Mouse (Mus musculus): ENCODE results near the gene Rslcan18. TPM values are rescaled to one million over a fixed set of nuclear protein-coding genes. Genes with fewer than 3 reads are reported as not detected.

Gene Rslcan18
- polyA plus RNA-seq, 1 experiment from 2014 or later, result not detected

DNA sequence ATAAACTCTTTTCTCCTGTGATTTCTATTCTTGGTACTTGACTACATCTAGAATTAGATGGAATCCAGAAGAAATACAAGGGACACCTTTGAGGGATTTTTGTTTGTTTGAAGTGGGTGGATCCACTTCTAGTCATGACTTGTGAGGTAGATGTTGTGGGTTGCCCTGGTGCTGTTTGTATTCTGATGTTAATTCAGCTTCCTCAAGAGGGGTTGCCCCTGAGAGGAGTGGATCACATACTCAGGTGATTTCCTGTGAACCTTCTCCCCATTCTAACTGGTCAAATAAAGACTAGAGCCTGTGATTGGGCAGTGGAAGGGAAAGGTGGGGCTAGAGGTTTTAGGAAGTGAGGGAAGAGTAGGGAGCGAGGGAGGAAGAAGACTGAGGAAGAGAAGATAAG, 34.1 kb downstream of the Rslcan18 start:
- no peak overlapping the region for H3K9ac ChIP-seq (replicated peaks)
- H3K27me3 ChIP-seq, result no peaks in the 10 kb centered on the region
- H3K36me3 ChIP-seq, result peaks cover 18% of the 10 kb centered on the region
- H3K9me3 ChIP-seq, result peaks cover 13% of the 10 kb centered on the region
- H3K27ac ChIP-seq, result no peak overlapping the region
- peak overlapping the region; percentile 74 for H3K4me2 ChIP-seq (replicated peaks)
- 82% methylated on average over 1 of the region's 1 CpGs for WGBS
- ATAC-seq, result no peak
- H3K4me3 ChIP-seq (replicated peaks), result peak overlapping the region; percentile 68; the same call in 1 of the 2 replicates
- peaks cover 7% of the 10 kb centered on the region for H3K4me1 ChIP-seq (replicated peaks)

- peak overlapping the region; percentile 78 for H3K9ac ChIP-seq (replicated peaks)
- no peaks in the 10 kb centered on the region for H3K27me3 ChIP-seq
- peaks cover 19% of the 10 kb centered on the region for H3K9me3 ChIP-seq
- ATAC-seq, result peak; percentile 99
- peak overlapping the region; percentile 68 for H3K4me3 ChIP-seq (replicated peaks)
- WGBS, result 1% methylated on average over 24 of the region's 24 CpGs
- peaks cover 7% of the 10 kb centered on the region for H3K4me1 ChIP-seq (replicated peaks)
- peaks cover 22% of the 10 kb centered on the region for H3K36me3 ChIP-seq
- peak overlapping the region; percentile 74 for H3K4me2 ChIP-seq (replicated peaks)
- H3K27ac ChIP-seq, result peak overlapping the region; percentile 73
Measured at GRCm38 (mm10) chr13:67081142-67081713, 34.8 kb downstream of the Rslcan18 start.

GRCm38 (mm10) chr13:67077244-67077643, 38.8 kb downstream of the Rslcan18 start:
- Histone ChIP-seq H3K27me3 (no peaks in the 10 kb centered on the region), H3K36me3 (peaks cover 55% of the 10 kb centered on the region), H3K4me3 (replicated peaks) (no peak overlapping the region), H3K9me3 (peaks cover 40% of the 10 kb centered on the region), H3K27ac (no peak overlapping the region), H3K4me2 (replicated peaks) (no peak overlapping the region), H3K9ac (replicated peaks) (no peak overlapping the region), H3K4me1 (replicated peaks) (peaks cover 7% of the 10 kb centered on the region)
- no peak for ATAC-seq
- 98% methylated on average over 2 of the region's 2 CpGs for WGBS

DNA sequence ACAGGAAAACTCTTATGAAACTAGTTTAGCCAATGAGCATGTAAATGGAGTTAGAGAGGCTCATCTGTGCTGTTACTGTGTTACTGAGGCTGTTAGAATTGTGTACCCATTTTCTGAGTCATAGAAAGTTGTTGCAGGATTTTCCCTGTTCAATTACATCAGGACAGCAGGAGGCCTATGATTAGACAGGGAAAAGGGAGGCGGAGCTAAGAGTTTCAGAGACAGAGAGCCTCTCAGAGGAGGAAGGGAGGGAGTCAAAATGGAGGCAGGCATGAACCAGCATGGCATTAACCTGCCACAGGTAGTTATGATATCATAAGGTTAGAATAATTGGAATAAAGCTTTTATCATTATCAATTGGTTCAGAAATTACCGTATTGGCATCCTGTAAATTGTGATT, 43.3 kb downstream of the Rslcan18 start:
- peaks cover 54% of the 10 kb centered on the region for H3K9me3 ChIP-seq
- H3K9ac ChIP-seq (replicated peaks), result no peak overlapping the region
- H3K4me2 ChIP-seq (replicated peaks), result no peak overlapping the region
- 94% methylated on average over 2 of the region's 2 CpGs for WGBS
- no peak overlapping the region for H3K27ac ChIP-seq
- no peaks in the 10 kb centered on the region for H3K4me1 ChIP-seq (replicated peaks)
- ATAC-seq, result no peak
- no peaks in the 10 kb centered on the region for H3K27me3 ChIP-seq
- H3K36me3 ChIP-seq, result peaks cover 75% of the 10 kb centered on the region
- no peak overlapping the region for H3K4me3 ChIP-seq (replicated peaks)

- no peak overlapping the region for H3K9ac ChIP-seq (replicated peaks)
- H3K9me3 ChIP-seq, result peaks cover 27% of the 10 kb centered on the region
- H3K27me3 ChIP-seq, result no peaks in the 10 kb centered on the region
- H3K36me3 ChIP-seq, result peaks cover 31% of the 10 kb centered on the region
- ATAC-seq, result no peak
- no peak overlapping the region for H3K4me2 ChIP-seq (replicated peaks)
- no peak overlapping the region for H3K27ac ChIP-seq
- WGBS, result 88% methylated on average over 8 of the region's 8 CpGs
- peaks cover 2% of the 10 kb centered on the region for H3K4me1 ChIP-seq (replicated peaks)
- no peak overlapping the region for H3K4me3 ChIP-seq (replicated peaks)
Measured at GRCm38 (mm10) chr13:67065386-67065785, 50.7 kb downstream of the Rslcan18 start.

DNA sequence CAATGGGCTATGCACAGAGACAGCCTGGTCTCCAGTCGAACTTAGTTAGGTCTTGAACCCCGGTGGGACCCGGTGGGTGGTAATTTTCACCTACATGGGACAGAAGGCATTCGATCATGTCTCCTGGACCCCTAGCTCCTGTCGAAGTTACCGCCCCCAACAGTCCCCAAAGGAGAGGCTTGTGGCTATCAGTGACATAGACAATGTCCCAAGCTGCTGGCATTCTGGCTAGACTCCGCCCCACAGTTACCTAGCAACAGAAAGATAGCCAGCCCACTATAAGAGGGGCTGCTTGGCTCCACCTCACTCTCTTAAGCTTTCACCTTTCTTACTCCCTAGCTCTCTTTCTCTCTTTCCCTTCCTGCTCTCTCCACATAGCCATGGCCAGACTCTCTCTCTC, 53.6 kb downstream of the Rslcan18 start:
- ATAC-seq, result no peak
- 61% methylated on average over 7 of the region's 7 CpGs for WGBS
- Histone ChIP-seq H3K4me3 (replicated peaks) (no peak overlapping the region), H3K36me3 (peaks cover 12% of the 10 kb centered on the region), H3K27ac (no peak overlapping the region), H3K4me1 (replicated peaks) (peaks cover 7% of the 10 kb centered on the region), H3K9ac (replicated peaks) (no peak overlapping the region), H3K27me3 (no peaks in the 10 kb centered on the region), H3K4me2 (replicated peaks) (no peak overlapping the region), H3K9me3 (peaks cover 22% of the 10 kb centered on the region; the same call in 1 of the 2 replicates)

GRCm38 (mm10) chr13:67060786-67061358, 55.2 kb downstream of the Rslcan18 start, which contains the start of gene Zfp712:
Zfp712 (minus strand) TSS chr13:67061170.
- Histone ChIP-seq H3K4me3 (replicated peaks) (peak within 1 kb of the TSS; percentile 76), H3K4me2 (replicated peaks) (peak within 1 kb of the TSS; percentile 75), H3K27me3 (no peaks in the 10 kb centered on the region), H3K27ac (peak within 1 kb of the TSS; percentile 70), H3K36me3 (peaks cover 8% of the 10 kb centered on the region; the same call in 1 of the 2 replicates), H3K4me1 (replicated peaks) (peaks cover 7% of the 10 kb centered on the region), H3K9me3 (peaks cover 21% of the 10 kb centered on the region), H3K9ac (replicated peaks) (peak within 1 kb of the TSS; percentile 78)
- under 1% methylated on average over 27 of the region's 27 CpGs for WGBS
- ATAC-seq, result peak; percentile 96

DNA sequence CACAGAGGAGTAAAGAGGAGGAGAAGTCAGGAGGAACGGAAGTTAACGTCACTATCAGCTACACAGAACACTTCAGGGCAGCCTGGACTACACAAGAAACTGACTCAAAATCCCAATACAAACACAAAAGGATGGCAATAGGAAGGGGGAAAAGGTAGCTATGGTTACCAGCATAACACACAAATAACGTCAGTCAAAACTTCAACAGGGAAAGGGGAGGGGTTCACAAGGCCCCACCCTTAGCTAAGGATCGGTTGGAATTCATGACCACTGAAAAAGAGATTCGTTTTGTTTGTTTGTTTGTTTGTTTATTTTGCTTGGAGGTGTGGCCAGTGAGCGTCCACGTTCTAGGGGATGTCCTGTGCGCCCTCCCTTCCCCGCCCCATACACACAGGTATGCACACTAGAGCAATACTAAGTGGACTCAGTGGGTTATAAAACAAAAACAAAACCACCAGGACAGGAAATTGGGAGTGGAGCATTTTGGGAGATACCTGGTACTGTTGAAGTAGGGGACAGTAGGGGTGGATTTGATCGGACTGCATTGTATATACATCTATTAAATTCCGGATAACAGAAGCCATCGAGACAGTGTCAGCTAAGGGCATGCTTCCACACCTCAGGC, 55.8 kb downstream of the Rslcan18 start:
- peaks cover 5% of the 10 kb centered on the region; the same call in 1 of the 2 replicates for H3K36me3 ChIP-seq
- WGBS, result 3% methylated on average over 12 of the region's 12 CpGs
- no peaks in the 10 kb centered on the region for H3K27me3 ChIP-seq
- peak; percentile 73 for ATAC-seq
- H3K9me3 ChIP-seq, result peaks cover 21% of the 10 kb centered on the region
- peak overlapping the region; percentile 70 for H3K27ac ChIP-seq
- H3K4me1 ChIP-seq (replicated peaks), result peaks cover 7% of the 10 kb centered on the region
- H3K9ac ChIP-seq (replicated peaks), result peak overlapping the region; percentile 78
- peak overlapping the region; percentile 75 for H3K4me2 ChIP-seq (replicated peaks)
- H3K4me3 ChIP-seq (replicated peaks), result peak overlapping the region; percentile 76

Other genes with a start within 250 kb of the Rslcan18 start
- gene Gm10767, start 211.3 kb downstream of the Rslcan18 start, polyA plus RNA-seq (2015; fragmentation: Nextera tagmentation; extraction: Ambion mirVana), result 1.9 and 2.7 TPM in 2 replicates
- gene Zfp712, start 55.1 kb downstream of the Rslcan18 start, polyA plus RNA-seq (2015; fragmentation: Nextera tagmentation; extraction: Ambion mirVana), result 6.2 and 7.2 TPM in 2 replicates
- 9.5 and 10.1 TPM in 2 replicates for gene Zfp708, start 18.3 kb downstream of the Rslcan18 start, polyA plus RNA-seq (2015; fragmentation: Nextera tagmentation; extraction: Ambion mirVana)
- 2.0 and 3.0 TPM in 2 replicates for gene Gm28557, start 7.7 kb downstream of the Rslcan18 start, polyA plus RNA-seq (2015; fragmentation: Nextera tagmentation; extraction: Ambion mirVana)
- gene Zfp759, start 5.4 kb upstream of the Rslcan18 start, polyA plus RNA-seq (2015; fragmentation: Nextera tagmentation; extraction: Ambion mirVana), result 3.5 and 3.8 TPM in 2 replicates
- gene Rsl1, start 56.9 kb upstream of the Rslcan18 start, polyA plus RNA-seq (2015; fragmentation: Nextera tagmentation; extraction: Ambion mirVana), result 5.8 and 6.9 TPM in 2 replicates
- 2.0 and 2.4 TPM in 2 replicates for gene Zfp455, start 78.2 kb upstream of the Rslcan18 start, polyA plus RNA-seq (2015; fragmentation: Nextera tagmentation; extraction: Ambion mirVana)
- gene Zfp458, start 162.2 kb upstream of the Rslcan18 start, polyA plus RNA-seq (2015; fragmentation: Nextera tagmentation; extraction: Ambion mirVana), result 5.3 and 5.5 TPM in 2 replicates
- 1.5 and 1.6 TPM in 2 replicates for gene Zfp457, start 190.2 kb upstream of the Rslcan18 start, polyA plus RNA-seq (2015; fragmentation: Nextera tagmentation; extraction: Ambion mirVana)
- gene Zfp595, start 216.3 kb upstream of the Rslcan18 start, polyA plus RNA-seq (2015; fragmentation: Nextera tagmentation; extraction: Ambion mirVana), result 1.4 and 1.7 TPM in 2 replicates
- gene Gm28044, start 244.3 kb upstream of the Rslcan18 start, polyA plus RNA-seq (2015; fragmentation: Nextera tagmentation; extraction: Ambion mirVana), result not detected in 2 replicates
- 0.61 and 0.79 TPM in 2 replicates for gene Zfp953, start 244.3 kb upstream of the Rslcan18 start, polyA plus RNA-seq (2015; fragmentation: Nextera tagmentation; extraction: Ambion mirVana)

Measured in midbrain, embryonic 13.5 days (tissue).